Mouse (Mus musculus) frontal cortex, adult (tissue): ENCODE data around the gene Zfp553.

ENCODE experiments used
- ATAC-seq: cut with Nextera tagmentation; 2 replicates; pipeline ENCODE4 v1.9.2; 2017; ENCODE audit warnings: mild to moderate bottlenecking, moderate library complexity, mixed read lengths; ENCODE audit not compliant: low TSS enrichment

Zfp553 gene

GRCm38 (mm10) chr7:127271093-127271492 lies 38.2 kb downstream of the Zfp553 start:
- no peak for ATAC-seq

DNA sequence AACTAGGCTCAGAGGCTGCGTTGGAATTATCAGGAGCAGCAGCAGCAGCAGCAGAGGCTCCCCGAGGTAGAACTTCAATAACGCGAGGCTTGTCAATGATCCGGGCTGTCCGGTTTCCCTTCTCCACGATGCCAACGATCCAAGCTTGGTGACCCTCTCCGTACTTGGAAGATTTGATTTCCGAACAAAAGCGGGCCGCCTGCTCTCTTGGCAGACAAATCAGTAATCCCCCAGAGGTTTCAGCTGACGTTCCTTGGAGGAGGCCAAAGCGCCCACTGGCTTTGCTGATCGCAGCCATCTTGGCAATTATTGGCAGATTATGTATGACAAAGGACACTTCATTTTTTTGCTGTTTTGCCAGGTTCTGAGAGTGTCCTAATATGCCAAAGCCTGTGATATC lies 39.7 kb downstream of the Zfp553 start:
- ATAC-seq = no peak

GRCm38 (mm10) chr7:127273118-127273923 lies 40.5 kb downstream of the Zfp553 start:
- peak; percentile 64 for ATAC-seq

DNA sequence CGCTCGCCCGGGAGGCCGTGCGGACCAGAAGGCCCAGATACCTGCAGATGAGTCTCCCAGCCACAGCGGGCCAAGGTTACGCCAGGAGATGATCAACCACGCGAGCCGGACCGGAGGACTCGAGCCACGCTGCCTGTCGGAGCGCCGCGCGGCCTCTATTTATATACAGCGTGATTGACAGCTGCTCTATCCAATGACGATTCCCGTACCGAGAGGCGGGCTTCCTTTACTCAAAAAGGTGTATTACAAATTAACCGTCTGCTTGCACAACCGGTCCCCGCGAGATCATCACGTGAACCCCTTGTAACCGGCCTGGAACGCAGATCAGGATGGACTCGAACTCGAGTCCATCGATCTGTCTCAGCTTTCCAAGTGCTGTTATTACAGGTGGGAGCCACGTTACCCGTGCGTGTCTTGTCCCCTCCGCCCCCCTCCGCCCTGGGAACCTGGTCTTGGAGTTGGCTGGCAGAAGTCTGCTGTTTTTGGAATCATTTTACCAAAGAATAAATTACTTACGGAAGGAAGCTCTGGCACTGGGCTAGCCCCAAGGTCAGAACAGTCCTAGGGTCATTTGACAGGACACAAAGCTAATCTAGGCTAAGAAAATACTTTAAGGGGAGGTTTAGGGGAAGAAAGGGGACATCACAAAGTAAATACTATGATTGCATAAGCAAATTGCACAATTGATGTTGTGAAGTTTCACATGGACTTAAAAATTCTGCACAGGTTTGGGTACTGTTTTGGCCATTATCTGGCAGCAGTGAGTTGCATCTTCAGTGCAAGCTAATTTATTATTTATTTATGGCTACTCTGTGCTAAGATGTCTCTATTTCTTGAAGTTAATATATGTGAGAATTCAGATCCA lies 41.3 kb downstream of the Zfp553 start, which contains the start of gene Sephs2:
TSS of gene Sephs2 (minus strand) at position 131 of the 865 bp plus-strand sequence.
- peak; percentile 93 for ATAC-seq

- no peak for ATAC-seq
Observed at GRCm38 (mm10) chr7:127276519-127276961, 43.7 kb downstream of the Zfp553 start.

DNA sequence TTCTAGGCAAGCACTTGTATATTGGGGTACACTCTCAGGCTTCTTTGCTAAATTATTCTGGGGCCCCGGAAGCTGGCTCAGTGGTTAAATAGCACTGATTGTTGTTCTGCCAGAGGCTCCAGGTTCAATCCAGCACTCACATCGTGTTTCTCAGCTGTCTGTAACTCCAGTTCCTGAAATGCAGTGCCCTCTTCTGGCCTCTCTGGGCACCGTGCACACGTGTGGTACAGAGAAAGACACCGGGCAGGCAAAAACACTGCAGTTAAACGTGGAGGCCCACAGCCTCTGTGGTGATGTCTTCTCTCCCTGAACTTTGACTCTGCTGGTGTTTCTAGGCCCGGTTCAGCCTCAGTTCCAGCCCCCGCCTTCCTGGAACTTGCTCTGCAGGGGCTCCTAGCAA lies 45.5 kb downstream of the Zfp553 start:
- no peak for ATAC-seq

DNA sequence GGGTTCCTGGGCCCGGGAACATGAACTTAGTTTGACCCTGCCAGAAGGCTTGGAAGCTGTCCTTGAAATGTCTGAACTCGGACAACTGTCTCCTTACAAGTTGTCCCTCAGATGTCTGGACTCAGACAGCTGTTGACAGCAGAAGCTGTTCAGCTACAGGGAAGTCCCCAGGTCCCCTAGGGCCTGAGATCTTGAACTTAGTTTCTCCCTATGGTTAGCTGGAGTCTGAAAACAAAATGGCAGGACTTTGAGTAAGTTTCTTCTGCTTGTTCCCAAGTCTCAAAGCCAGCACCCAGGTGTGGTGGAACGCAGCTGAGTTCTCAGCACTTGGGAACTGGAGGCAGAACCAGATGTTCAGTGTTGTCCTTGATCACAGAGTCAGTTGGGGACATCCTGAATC lies 47.2 kb downstream of the Zfp553 start:
- ATAC-seq = no peak

- ATAC-seq = no peak
Observed at GRCm38 (mm10) chr7:127281114-127281513, 48.3 kb downstream of the Zfp553 start.

GRCm38 (mm10) chr7:127282190-127282589 lies 49.3 kb downstream of the Zfp553 start:
- ATAC-seq = no peak

DNA sequence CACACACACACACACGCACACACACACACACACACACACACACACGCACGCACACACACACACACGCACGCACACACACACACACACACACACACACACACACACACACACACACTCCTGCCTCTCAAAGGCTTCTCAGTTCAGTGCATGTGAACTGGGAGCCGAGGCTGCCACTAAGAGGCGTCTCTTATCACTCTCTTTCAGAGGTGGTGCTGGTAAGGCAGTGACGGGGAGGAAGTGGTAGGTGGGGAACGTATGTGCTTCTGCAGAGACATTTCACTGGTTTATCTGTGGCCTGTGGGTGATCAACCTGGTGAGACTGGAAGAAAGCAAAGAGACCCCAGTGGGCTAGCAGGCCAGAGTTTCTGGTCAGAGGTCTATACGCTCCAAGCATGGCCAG lies 52.3 kb downstream of the Zfp553 start:
- no peak for ATAC-seq
